Mouse (Mus musculus) limb, embryonic 10.5 days (tissue): ENCODE data around the gene Crabp2. TPM values are rescaled to one million over a fixed set of nuclear protein-coding genes. Genes with fewer than 3 reads are reported as not detected.
A peak's percentile ranks its signal among the peaks of the same experiment; 100 is the strongest.

ENCODE experiments used
- DNase-seq: peaks from one replicate; pipeline ENCODE4 v3.0.0-alpha.2; 2017; ENCODE audit warnings: low spot score
- H3K27ac ChIP-seq: fragments of 300-500 bp; sonication (generic); 2 replicates; pipeline ENCODE4 v1.5.1; 2016; ENCODE audit warnings: mild to moderate bottlenecking
- H3K27me3 ChIP-seq: fragments of 300-500 bp; sonication (generic); 2 replicates; pipeline ENCODE4 v1.6.1; 2016; ENCODE audit warnings: low read depth, mild to moderate bottlenecking; ENCODE audit not compliant: poor library complexity, severe bottlenecking
- H3K36me3 ChIP-seq: fragments of 300-500 bp; sonication (generic); 2 replicates; pipeline ENCODE4 v1.6.1; 2016; ENCODE audit warnings: mild to moderate bottlenecking, moderate library complexity
- H3K4me1 ChIP-seq: fragments of 300-500 bp; sonication (generic); 2 replicates; pipeline ENCODE4 v1.6.1; 2016
- H3K4me3 ChIP-seq: fragments of 300-500 bp; sonication (generic); 2 replicates; pipeline ENCODE4 v1.5.1; 2016; ENCODE audit warnings: mild to moderate bottlenecking, moderate library complexity
- H3K9me3 ChIP-seq: fragments of 300-500 bp; sonication (generic); replicated peaks from 2 replicates; pipeline ENCODE4 v1.6.1; 2016; ENCODE audit warnings: mild to moderate bottlenecking
- WGBS: fragments of 180-500 bp; shearing (Covaris S2); methylation state at CpG from one replicate; pipeline ENCODE4 v1.1.7; 2016; 5-methylcytosine and 5-hydroxymethylcytosine counted together
- polyA plus RNA-seq: library from polyadenylated mRNA; unstranded; fragments of >200 nt; fragmentation: Nextera tagmentation; extraction: Ambion mirVana; gene quantifications from 2 replicates; pipeline ENCODE4 v1.2.1, GENCODE M21; 2016

The Crabp2 gene
- polyA plus RNA-seq, 1 experiment from 2014 or later, result 944 TPM

GRCm38 (mm10) chr3:87984094-87984493 lies 35.6 kb downstream of the Crabp2 start:
- no peak overlapping the region for H3K4me3 ChIP-seq
- no peaks in the 10 kb centered on the region for H3K9me3 ChIP-seq
- 0 out of 2 replicates have a peak overlapping the region, but pooled peaks have one; percentile 80 for H3K27ac ChIP-seq
- WGBS, result 34% methylated on average over 3 of the region's 3 CpGs
- H3K27me3 ChIP-seq, result peaks cover 35% of the 10 kb centered on the region
- H3K36me3 ChIP-seq, result no peaks in the 10 kb centered on the region
- peaks cover 83% of the 10 kb centered on the region for H3K4me1 ChIP-seq
- no peak for DNase-seq

- WGBS, result 67% methylated on average over 12 of the region's 12 CpGs
- Histone ChIP-seq H3K4me1 (peaks cover 74% of the 10 kb centered on the region), H3K9me3 (no peaks in the 10 kb centered on the region), H3K27ac (no peak overlapping the region), H3K4me3 (no peak overlapping the region), H3K27me3 (peaks cover 51% of the 10 kb centered on the region), H3K36me3 (no peaks in the 10 kb centered on the region)
- no peak for DNase-seq
Measured at GRCm38 (mm10) chr3:87985505-87986320, 37.2 kb downstream of the Crabp2 start.

DNA sequence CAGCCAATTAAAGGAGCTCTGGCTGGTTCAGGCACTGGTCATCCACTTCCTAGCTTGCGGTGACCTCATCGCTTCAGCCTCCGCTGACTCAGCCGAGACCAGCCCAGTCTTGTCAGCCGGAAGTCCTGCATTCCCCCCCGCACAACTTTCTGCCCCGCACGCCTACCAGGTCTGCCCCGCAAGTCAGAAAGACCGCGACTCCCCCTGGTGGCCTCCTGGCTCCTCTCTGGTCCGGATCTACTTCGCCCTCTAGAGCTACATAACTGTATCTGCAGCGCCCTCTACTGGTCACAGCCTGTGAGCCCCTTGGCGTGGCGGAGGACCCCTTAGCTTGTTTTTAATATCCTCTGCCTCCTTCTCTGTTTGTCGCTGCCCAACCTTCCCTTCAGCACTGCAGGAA lies 38.4 kb downstream of the Crabp2 start:
- Histone ChIP-seq H3K4me1 (peaks cover 64% of the 10 kb centered on the region), H3K4me3 (peak overlapping the region; percentile 50), H3K9me3 (no peaks in the 10 kb centered on the region), H3K36me3 (no peaks in the 10 kb centered on the region), H3K27ac (peak overlapping the region; percentile 59), H3K27me3 (peaks cover 62% of the 10 kb centered on the region)
- DNase-seq, result peak; percentile 99
- 0% methylated on average over 17 of the region's 17 CpGs for WGBS

GRCm38 (mm10) chr3:87987633-87988032 lies 39.2 kb downstream of the Crabp2 start:
- whole genome bisulfite sequencing, result 1% methylated on average over 15 of the region's 15 CpGs
- peaks cover 70% of the 10 kb centered on the region for H3K27me3 ChIP-seq
- H3K4me1 ChIP-seq, result peaks cover 56% of the 10 kb centered on the region
- H3K36me3 ChIP-seq, result no peaks in the 10 kb centered on the region
- peak overlapping the region; percentile 50 for H3K4me3 ChIP-seq
- no peaks in the 10 kb centered on the region for H3K9me3 ChIP-seq
- peak overlapping the region; percentile 59; the same call in 1 of the 2 replicates for H3K27ac ChIP-seq
- DNase-seq, result no peak

GRCm38 (mm10) chr3:87988068-87988467 lies 39.6 kb downstream of the Crabp2 start:
- peaks cover 74% of the 10 kb centered on the region for H3K27me3 ChIP-seq
- peaks cover 52% of the 10 kb centered on the region for H3K4me1 ChIP-seq
- no peaks in the 10 kb centered on the region for H3K36me3 ChIP-seq
- DNase-seq, result no peak
- no peak overlapping the region for H3K27ac ChIP-seq
- peak overlapping the region; percentile 50 for H3K4me3 ChIP-seq
- H3K9me3 ChIP-seq, result no peaks in the 10 kb centered on the region
- WGBS, result 8% methylated on average over 15 of the region's 15 CpGs

DNA sequence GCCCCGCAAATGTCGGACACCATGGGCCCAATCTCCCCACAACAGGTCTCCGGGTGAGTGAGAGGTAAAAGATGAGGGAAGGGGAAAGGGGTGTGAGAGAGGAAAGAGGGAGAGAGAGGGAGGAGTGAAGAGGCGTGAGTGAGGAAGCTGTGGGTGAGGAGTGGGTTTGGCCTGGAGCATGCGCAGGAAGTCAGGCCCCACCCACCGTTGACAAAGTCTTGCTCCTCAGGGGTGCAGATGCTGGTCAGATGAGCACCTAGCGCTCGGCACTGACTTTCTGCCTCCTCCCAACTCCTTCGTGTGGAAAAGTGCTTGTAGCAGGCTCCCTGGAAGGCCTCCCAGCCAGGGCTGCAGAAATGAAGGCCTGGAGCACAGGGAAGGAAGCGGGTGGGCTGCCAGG lies 41.5 kb downstream of the Crabp2 start:
- no peak overlapping the region for H3K4me3 ChIP-seq
- no peak for DNase-seq
- peaks cover 86% of the 10 kb centered on the region for H3K27me3 ChIP-seq
- H3K4me1 ChIP-seq, result peaks cover 38% of the 10 kb centered on the region
- 34% methylated on average over 10 of the region's 10 CpGs for WGBS
- no peaks in the 10 kb centered on the region for H3K36me3 ChIP-seq
- no peak overlapping the region for H3K27ac ChIP-seq
- no peaks in the 10 kb centered on the region for H3K9me3 ChIP-seq

DNA sequence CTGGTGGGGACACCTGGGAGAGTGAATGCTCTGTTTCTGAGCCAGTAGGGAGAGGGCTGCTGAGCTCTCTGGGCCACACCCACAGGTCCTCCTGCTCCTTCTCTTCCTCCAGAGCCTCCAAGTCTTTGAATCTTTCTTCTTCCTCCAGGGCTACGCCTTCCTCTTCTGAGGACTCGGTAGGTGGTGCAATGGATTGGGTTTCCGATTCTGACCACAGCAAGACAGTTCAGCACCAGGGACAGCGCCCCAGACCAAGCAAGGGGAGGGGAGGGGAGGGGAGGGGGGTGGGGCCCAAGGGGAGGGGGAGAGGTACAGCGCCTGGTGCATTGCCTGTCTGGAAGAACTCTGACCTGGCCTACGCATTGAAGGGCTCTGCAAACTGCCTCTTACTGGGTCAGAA lies 45.0 kb downstream of the Crabp2 start:
- Histone ChIP-seq H3K27ac (no peak overlapping the region), H3K36me3 (no peaks in the 10 kb centered on the region), H3K4me3 (no peak overlapping the region), H3K9me3 (no peaks in the 10 kb centered on the region), H3K27me3 (peaks cover 100% of the 10 kb centered on the region), H3K4me1 (peaks cover 22% of the 10 kb centered on the region)
- 3% methylated on average over 5 of the region's 6 CpGs for WGBS
- peak; percentile 93 for DNase-seq

GRCm38 (mm10) chr3:87995331-87995730 lies 46.9 kb downstream of the Crabp2 start:
- H3K4me3 ChIP-seq, result no peak overlapping the region
- no peaks in the 10 kb centered on the region for H3K36me3 ChIP-seq
- DNase-seq, result no peak
- no peaks in the 10 kb centered on the region for H3K9me3 ChIP-seq
- peaks cover 100% of the 10 kb centered on the region for H3K27me3 ChIP-seq
- WGBS, result 29% methylated on average over 11 of the region's 11 CpGs
- peaks cover 27% of the 10 kb centered on the region for H3K4me1 ChIP-seq
- H3K27ac ChIP-seq, result no peak overlapping the region

GRCm38 (mm10) chr3:87996401-87996800 lies 47.9 kb downstream of the Crabp2 start:
- no peak for DNase-seq
- H3K27ac ChIP-seq, result no peak overlapping the region
- WGBS, result 4% methylated on average over 15 of the region's 15 CpGs
- H3K4me1 ChIP-seq, result peaks cover 32% of the 10 kb centered on the region
- H3K27me3 ChIP-seq, result peaks cover 100% of the 10 kb centered on the region
- no peaks in the 10 kb centered on the region for H3K36me3 ChIP-seq
- H3K9me3 ChIP-seq, result no peaks in the 10 kb centered on the region
- H3K4me3 ChIP-seq, result peak overlapping the region; percentile 50

DNA sequence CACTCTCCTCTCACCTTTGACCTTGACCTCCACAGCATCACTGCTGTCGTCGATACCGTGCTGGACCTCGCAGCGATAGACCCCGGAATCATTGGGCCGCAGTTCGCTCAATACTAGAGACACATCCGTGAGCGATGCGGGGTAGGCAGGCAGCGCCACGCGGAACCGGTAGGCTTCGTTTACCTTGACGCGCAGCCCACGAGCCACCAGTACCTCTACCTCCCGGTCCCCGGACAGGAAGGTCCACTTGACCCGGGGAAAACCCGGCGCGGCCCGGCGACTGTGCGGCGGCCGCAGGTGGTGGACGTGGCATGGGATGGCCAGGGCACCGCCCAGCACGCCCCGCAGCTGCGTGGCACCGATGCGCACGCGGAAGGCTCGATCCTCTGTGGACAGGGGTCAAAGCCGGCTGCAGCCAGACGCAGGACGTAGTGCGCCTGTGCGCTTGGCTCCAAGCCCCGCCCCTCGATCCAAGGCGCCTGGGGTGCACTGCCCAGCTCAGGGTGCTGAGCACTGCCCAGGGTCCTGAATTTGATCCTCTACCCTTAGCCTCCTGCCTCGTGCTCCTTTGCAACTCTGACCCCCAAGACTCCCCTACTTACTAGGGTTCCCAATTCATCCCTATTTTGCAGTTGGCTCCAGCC lies 48.6 kb downstream of the Crabp2 start:
- H3K4me1 ChIP-seq, result peaks cover 33% of the 10 kb centered on the region
- no peaks in the 10 kb centered on the region for H3K36me3 ChIP-seq
- peak overlapping the region; percentile 50 for H3K4me3 ChIP-seq
- peaks cover 100% of the 10 kb centered on the region for H3K27me3 ChIP-seq
- 0 out of 2 replicates have a peak overlapping the region, but pooled peaks have one; percentile 10 for H3K27ac ChIP-seq
- H3K9me3 ChIP-seq, result no peaks in the 10 kb centered on the region
- DNase-seq, result no peak
- WGBS, result 1% methylated on average over 49 of the region's 49 CpGs

GRCm38 (mm10) chr3:87998747-87999146 lies 50.3 kb downstream of the Crabp2 start:
- no peak overlapping the region for H3K4me3 ChIP-seq
- H3K27ac ChIP-seq, result no peak overlapping the region
- H3K27me3 ChIP-seq, result peaks cover 100% of the 10 kb centered on the region
- 1% methylated on average over 7 of the region's 7 CpGs for WGBS
- DNase-seq, result no peak
- no peaks in the 10 kb centered on the region for H3K36me3 ChIP-seq
- H3K9me3 ChIP-seq, result no peaks in the 10 kb centered on the region
- H3K4me1 ChIP-seq, result peaks cover 39% of the 10 kb centered on the region

- DNase-seq, result peak; percentile 53
- peaks cover 100% of the 10 kb centered on the region for H3K27me3 ChIP-seq
- H3K9me3 ChIP-seq, result no peaks in the 10 kb centered on the region
- peak overlapping the region; percentile 49 for H3K4me3 ChIP-seq
- no peak overlapping the region for H3K27ac ChIP-seq
- H3K4me1 ChIP-seq, result peaks cover 39% of the 10 kb centered on the region
- no peaks in the 10 kb centered on the region for H3K36me3 ChIP-seq
- WGBS, result under 1% methylated on average over 38 of the region's 38 CpGs
Measured at GRCm38 (mm10) chr3:87999243-87999895, 50.9 kb downstream of the Crabp2 start.

DNA sequence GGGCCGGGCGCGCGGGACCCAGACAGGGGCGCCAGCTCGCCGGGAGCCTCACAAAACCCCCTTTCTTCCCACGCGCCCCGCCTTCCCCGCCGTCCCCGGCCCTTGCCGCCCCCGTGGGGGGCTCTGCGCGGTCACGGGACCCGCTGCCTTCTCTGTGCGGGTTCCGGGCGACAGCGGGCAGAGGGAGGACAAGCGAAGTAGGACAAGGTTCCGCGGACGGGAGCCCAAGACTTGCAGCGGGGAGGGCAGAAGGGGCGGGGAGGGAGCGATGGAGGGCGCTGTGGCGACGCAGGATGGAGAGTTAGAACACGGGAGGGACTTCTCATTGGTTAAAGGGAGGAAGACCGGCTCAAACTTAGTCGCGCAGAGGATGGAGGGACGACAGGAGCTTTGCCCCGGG lies 51.7 kb downstream of the Crabp2 start, which contains the start of gene Bcan:
Bcan (minus strand) TSS at position 50 of the 400 bp plus-strand sequence.
- no peak for DNase-seq
- Histone ChIP-seq H3K36me3 (no peaks in the 10 kb centered on the region), H3K4me1 (peaks cover 39% of the 10 kb centered on the region), H3K27me3 (peaks cover 100% of the 10 kb centered on the region), H3K9me3 (no peaks in the 10 kb centered on the region), H3K27ac (no peak within 1 kb of the TSS), H3K4me3 (peak within 1 kb of the TSS; percentile 49)
- WGBS, result under 1% methylated on average over 39 of the region's 39 CpGs
